Mouse (Mus musculus) gastrocnemius, postnatal 10 days (tissue): ENCODE data around the gene Gm20671. TPM values are rescaled to one million over a fixed set of nuclear protein-coding genes. Genes with fewer than 3 reads are reported as not detected.

Experiments used
- total RNA-seq, 2 experiments: library from RNA; stranded (reverse); gene quantifications; 2 replicates each; pipeline ENCODE4 v1.2.3; 2021

Gene Gm20671
- total RNA-seq, 2 experiments from 2014 or later = not detected

Other genes with a start within 250 kb of the Gm20671 start
- gene Yes1, start 215.9 kb downstream of the Gm20671 start, total RNA-seq = 10 to 100 TPM; 18.6 to 23.6 TPM
- 10 to 100 TPM; 23.2 to 27.4 TPM for gene Pisd, start 41.5 kb downstream of the Gm20671 start, total RNA-seq
- gene Prr14l, start 27.1 kb upstream of the Gm20671 start, total RNA-seq = 10 to 100 TPM in 1 of 2 experiments, 1 to 10 TPM in 1; 8.2 to 10.0 TPM
- 10 to 100 TPM; 14.2 to 14.5 TPM for gene Depdc5, start 36.6 kb upstream of the Gm20671 start, total RNA-seq
- 100 to 1,000 TPM in 1 of 2 experiments, 10 to 100 TPM in 1; 82.0 to 106 TPM for gene Ywhah, start 191.7 kb upstream of the Gm20671 start, total RNA-seq